8 mouse cellular contexts compared by ENCODE assay signal in genomic region chr4:129513086-129513767, GRCm38 (mm10). TPM values are rescaled to one million over a fixed set of nuclear protein-coding genes. Genes with fewer than 3 reads are reported as not detected.
A peak's percentile ranks its signal among the peaks of the same experiment; 100 is the strongest.
DNase-seq lines count a peak whose midpoint lies in the region; ATAC-seq and TF ChIP-seq lines count a peak whose summit lies in the region.

TSS of gene Marcksl1 (plus strand) at chr4:129513581.

- H3K4me3 ChIP-seq in C2C12 (ENCODE audit: insufficient read depth, poor library complexity, severe bottlenecking) = peak within 1 kb of the TSS; percentile 78
- peak within 1 kb of the TSS; percentile 100 for H3K4me3 ChIP-seq in forebrain, embryonic 10.5 days
- H3K4me3 ChIP-seq in heart, embryonic 16.5 days (ENCODE audit: low read length) = peak within 1 kb of the TSS; percentile 94
- H3K4me3 ChIP-seq in liver, embryonic 13.5 days (replicated peaks) = peak within 1 kb of the TSS; percentile 72
- H3K4me3 ChIP-seq in stomach, embryonic 15.5 days (replicated peaks) = peak within 1 kb of the TSS; percentile 99

- 6% methylated on average over 47 of the region's 47 CpGs for WGBS in forebrain, embryonic 10.5 days
- WGBS in heart, embryonic 16.5 days = 7% methylated on average over 47 of the region's 47 CpGs
- 7% methylated on average over 47 of the region's 47 CpGs for WGBS in liver, embryonic 13.5 days (ENCODE audit: insufficient replicate concordance)
- WGBS in stomach, embryonic 15.5 days = 5% methylated on average over 42 of the region's 47 CpGs

- H3K27me3 ChIP-seq in C2C12 (ENCODE audit: control insufficient read depth, insufficient read depth, insufficient read length) = no peaks in the 10 kb centered on the region
- no peaks in the 10 kb centered on the region for H3K27me3 ChIP-seq in forebrain, embryonic 10.5 days (ENCODE audit: poor library complexity, severe bottlenecking)
- no peaks in the 10 kb centered on the region for H3K27me3 ChIP-seq in heart, embryonic 16.5 days (ENCODE audit: control insufficient read depth, insufficient read depth, low read length)
- H3K27me3 ChIP-seq in liver, embryonic 13.5 days = peaks cover 44% of the 10 kb centered on the region
- no peaks in the 10 kb centered on the region for H3K27me3 ChIP-seq in stomach, embryonic 15.5 days (replicated peaks)

- H3K4me1 ChIP-seq in forebrain, embryonic 10.5 days = peaks cover 67% of the 10 kb centered on the region
- H3K4me1 ChIP-seq in heart, embryonic 16.5 days (ENCODE audit: control insufficient read depth, insufficient read depth, low read length) = peaks cover 32% of the 10 kb centered on the region
- peaks cover 38% of the 10 kb centered on the region for H3K4me1 ChIP-seq in liver, embryonic 13.5 days (replicated peaks)
- H3K4me1 ChIP-seq in stomach, embryonic 15.5 days = peaks cover 30% of the 10 kb centered on the region

- peaks cover 20% of the 10 kb centered on the region for H3K79me2 ChIP-seq in C2C12 (ENCODE audit: control insufficient read depth, insufficient read depth)

- H3K9ac ChIP-seq in heart, embryonic 16.5 days (ENCODE audit: low read length) = peak within 1 kb of the TSS; percentile 96
- peak within 1 kb of the TSS; percentile 83 for H3K9ac ChIP-seq in liver, embryonic 13.5 days
- peak within 1 kb of the TSS; percentile 100 for H3K9ac ChIP-seq in stomach, embryonic 15.5 days

- peaks cover 3% of the 10 kb centered on the region for H3K79me3 ChIP-seq in C2C12 (ENCODE audit: low read depth)

- TF ChIP-seq CTCF in C2C12 (IDR thresholded peaks at IDR 0.05; ENCODE audit: control insufficient read depth, insufficient read depth, insufficient read length) = no peak

- peak; percentile 92 for DNase-seq in adrenal gland, postnatal 10 days
- DNase-seq in forebrain, embryonic 10.5 days (ENCODE audit: extremely low spot score, low spot score) = peak; percentile 92
- DNase-seq in kidney, postnatal 25 days = peak; percentile 92
- DNase-seq in liver, embryonic 13.5 days = peak; percentile 75
- peak; percentile 64 to 85 for DNase-seq in natural killer cell, adult 2 months (ENCODE audit: low spot score in 2 of 2)

- ATAC-seq in heart, embryonic 16.5 days (replicated peaks; ENCODE audit: extremely low read depth, insufficient read depth, low FRiP score) = peak; percentile 87
- peak; percentile 76 for ATAC-seq in liver, embryonic 13.5 days (ENCODE audit: low read depth)
- ATAC-seq in stomach, embryonic 15.5 days (ENCODE audit: insufficient read depth, low FRiP score, low read depth) = peak; percentile 80

- peak within 1 kb of the TSS; percentile 68 for H3K4me2 ChIP-seq in heart, embryonic 16.5 days (ENCODE audit: low read depth, low read length)
- peak within 1 kb of the TSS; percentile 98 for H3K4me2 ChIP-seq in liver, embryonic 13.5 days
- H3K4me2 ChIP-seq in stomach, embryonic 15.5 days = peak within 1 kb of the TSS; percentile 69

- peak within 1 kb of the TSS; percentile 95 for H3ac ChIP-seq in C2C12 (ENCODE audit: control insufficient read depth, insufficient read length, low read depth)

- H3K9me3 ChIP-seq in forebrain, embryonic 10.5 days = no peaks in the 10 kb centered on the region
- no peaks in the 10 kb centered on the region for H3K9me3 ChIP-seq in heart, embryonic 16.5 days (replicated peaks; ENCODE audit: control insufficient read depth, low read length)
- H3K9me3 ChIP-seq in liver, embryonic 13.5 days (replicated peaks) = no peaks in the 10 kb centered on the region
- no peaks in the 10 kb centered on the region for H3K9me3 ChIP-seq in stomach, embryonic 15.5 days

- peak within 1 kb of the TSS; percentile 100 for H3K27ac ChIP-seq in forebrain, embryonic 10.5 days
- H3K27ac ChIP-seq in heart, embryonic 16.5 days (ENCODE audit: low read length) = peak within 1 kb of the TSS; percentile 94
- peak within 1 kb of the TSS; percentile 73 for H3K27ac ChIP-seq in liver, embryonic 13.5 days
- peak within 1 kb of the TSS; percentile 95 for H3K27ac ChIP-seq in stomach, embryonic 15.5 days

- peaks cover 11% of the 10 kb centered on the region for H3K36me3 ChIP-seq in C2C12 (ENCODE audit: control insufficient read depth, insufficient read depth)
- peaks cover 40% of the 10 kb centered on the region for H3K36me3 ChIP-seq in forebrain, embryonic 10.5 days (replicated peaks)
- H3K36me3 ChIP-seq in heart, embryonic 16.5 days (ENCODE audit: control insufficient read depth, insufficient read depth) = peaks cover 4% of the 10 kb centered on the region; the same call in 1 of the 2 replicates
- H3K36me3 ChIP-seq in liver, embryonic 13.5 days = peaks cover 31% of the 10 kb centered on the region
- H3K36me3 ChIP-seq in stomach, embryonic 15.5 days = peaks cover 6% of the 10 kb centered on the region; the same call in 1 of the 2 replicates

TF ChIP-seq in C2C12, 6 proteins besides CTCF, POLR2A, EP300 and RAD21:
- TF ChIP-seq CEBPB (IDR thresholded peaks at IDR 0.05; ENCODE audit: low read depth) (no peak), MAX (IDR thresholded peaks at IDR 0.05) (no peak), USF1 (IDR thresholded peaks at IDR 0.05; ENCODE audit: low read depth) (no peak), MYOG (IDR thresholded peaks at IDR 0.05; ENCODE audit: control insufficient read depth, extremely low read depth, insufficient read length) (no peak), MYOD1 (IDR thresholded peaks at IDR 0.05; ENCODE audit: control insufficient read depth, insufficient read length, low read depth) (no peak), FOSL1 (IDR thresholded peaks at IDR 0.05; ENCODE audit: insufficient read depth, low read length, poor library complexity, severe bottlenecking) (no peak)

RNA-seq across cellular contexts. Expression of gene Marcksl1, which starts in this region (rescaled TPM):
- polyA plus RNA-seq in C2C12 (2012; fragmentation: generic; extraction: Trizol) = 148 TPM
- 10 to 100 TPM; 75.3 to 85.9 TPM for total RNA-seq in adrenal gland, postnatal 10 days (2021)
- 1,441 and 1,446 TPM in 2 replicates for polyA plus RNA-seq in forebrain, embryonic 10.5 days (2016; fragmentation: Nextera tagmentation; extraction: Ambion mirVana)
- 262 and 287 TPM in 2 replicates for polyA plus RNA-seq in heart, embryonic 16.5 days (2015; fragmentation: Nextera tagmentation; extraction: Ambion mirVana)
- 82.7 and 85.9 TPM in 2 replicates for polyA plus RNA-seq in liver, embryonic 13.5 days (2015; fragmentation: Nextera tagmentation; extraction: Ambion mirVana)
- 490 and 533 TPM in 2 replicates for polyA plus RNA-seq in stomach, embryonic 15.5 days (2015; fragmentation: Nextera tagmentation; extraction: Ambion mirVana)

Comparison
In these comparisons a context has a peak if more than half of its experiments do, and no peak if none do; other contexts are left out.
1. Peak in every context shown above with its lines: DNase-seq, ATAC-seq, H3K4me3 ChIP-seq and H3K27ac ChIP-seq.